Mouse (Mus musculus): ENCODE data around the gene Calcb. TPM values are rescaled to one million over a fixed set of nuclear protein-coding genes. Genes with fewer than 3 reads are reported as not detected.
"Not testable (repeated sequence)": the region's sequence is repeated elsewhere in the genome, so short reads cannot be mapped to it uniquely, and the experiment has no call there.

Gene Calcb
- not detected for total RNA-seq (2021)
- long read RNA-seq, experiment 1 = 0 reads
- long read RNA-seq, experiment 2 = 0 reads

DNA sequence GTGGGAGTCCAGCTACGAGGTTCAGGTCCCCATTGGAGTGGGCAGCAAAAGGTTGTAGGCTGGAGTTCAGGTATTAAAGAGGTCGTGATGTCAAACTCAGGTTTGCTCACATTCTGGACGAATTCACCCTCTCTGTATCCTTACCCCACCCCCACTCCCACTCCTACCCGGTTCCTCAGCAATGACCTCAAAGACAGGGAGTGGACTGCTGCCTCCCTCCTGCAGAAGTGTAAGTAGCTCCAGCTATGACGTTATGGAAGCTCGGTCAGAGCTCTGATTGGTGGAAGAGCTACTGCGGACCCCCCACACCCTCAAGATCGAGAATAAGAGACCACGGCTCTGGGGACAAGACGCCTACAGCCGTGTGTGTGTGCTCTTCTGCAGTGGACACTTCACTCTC lies at the start of gene Calcb:
Calcb (plus strand) TSS at position 344 of the 400 bp plus-strand sequence.
- no peak for DNase-seq

DNA sequence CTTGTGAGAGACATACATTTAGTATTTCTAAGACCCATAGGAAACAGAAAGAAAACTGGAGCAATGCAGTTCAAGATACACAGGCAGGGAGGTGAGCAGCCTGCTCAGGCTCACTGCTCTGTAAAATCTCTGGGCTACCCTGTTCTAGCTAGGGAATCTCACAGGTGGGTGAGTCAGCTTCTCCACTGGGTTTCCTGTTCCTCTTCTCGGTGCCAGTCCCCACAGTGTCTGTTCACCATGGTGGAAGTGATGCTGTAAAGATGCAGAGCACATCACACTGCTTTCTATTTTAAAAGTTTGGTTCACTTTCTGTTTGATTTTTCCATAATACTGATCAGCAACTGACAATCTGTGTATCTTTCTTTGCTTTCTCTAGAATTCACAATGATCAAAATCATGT lies 47.0 kb upstream of the Calcb start:
- no peak for DNase-seq

DNA sequence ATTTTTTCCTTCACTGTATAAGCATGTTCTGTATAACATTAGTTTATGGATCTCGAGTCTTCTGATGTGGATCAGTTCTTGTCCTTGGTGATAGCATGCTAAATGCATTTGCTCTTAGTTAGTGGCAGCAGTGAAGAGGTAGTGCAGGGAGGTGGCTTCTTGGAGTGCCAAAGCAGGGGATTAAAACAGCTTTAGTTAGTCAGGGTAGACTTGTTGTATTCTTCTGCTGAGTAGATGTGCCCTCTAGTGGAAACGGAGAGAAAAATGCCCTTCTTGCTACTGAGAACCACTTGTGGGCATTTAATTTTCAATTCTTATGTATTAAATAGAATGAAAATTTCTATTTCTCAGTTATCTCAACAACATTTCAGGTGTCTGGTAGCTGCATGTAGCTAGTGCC lies 45.7 kb upstream of the Calcb start:
- DNase-seq = peak; percentile 3

DNA sequence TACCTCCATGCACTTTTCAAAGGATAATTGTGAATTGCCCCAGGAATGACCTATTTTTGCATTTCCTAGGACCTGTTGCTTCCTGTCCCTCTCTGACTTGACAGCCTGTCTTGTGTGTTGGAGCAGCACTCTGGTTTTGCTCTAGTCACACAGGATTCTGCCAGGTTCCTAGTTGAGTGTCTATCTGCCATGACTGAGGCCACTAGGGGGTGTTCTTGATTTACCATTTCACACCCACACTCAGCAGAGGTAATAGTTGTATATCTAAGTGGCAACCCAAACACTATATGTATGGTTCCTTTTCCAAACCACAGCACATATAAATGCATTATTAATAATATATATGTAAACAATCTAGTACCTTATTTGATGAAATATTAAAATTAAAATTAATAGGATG lies 26.1 kb upstream of the Calcb start:
- DNase-seq = peak; percentile 23

DNA sequence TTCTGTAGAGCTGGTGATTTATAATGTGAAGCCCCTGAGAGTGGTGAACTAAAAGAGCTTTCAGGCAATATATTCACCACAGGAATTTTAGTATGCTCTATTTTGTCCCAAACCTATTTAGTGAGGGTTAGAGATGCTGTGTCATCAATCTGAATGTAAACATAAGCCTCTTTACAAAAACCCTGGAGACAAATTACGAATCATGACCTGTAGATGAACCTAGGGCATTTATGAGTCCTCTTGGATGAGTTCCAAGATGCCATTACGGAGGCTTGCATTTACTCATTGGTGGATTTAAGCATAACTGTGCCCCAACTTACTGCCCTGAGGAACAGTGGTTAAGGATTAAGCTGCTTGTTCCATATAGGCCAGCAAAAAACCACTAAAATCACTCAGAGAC lies 17.6 kb upstream of the Calcb start:
- DNase-seq = no peak

DNA sequence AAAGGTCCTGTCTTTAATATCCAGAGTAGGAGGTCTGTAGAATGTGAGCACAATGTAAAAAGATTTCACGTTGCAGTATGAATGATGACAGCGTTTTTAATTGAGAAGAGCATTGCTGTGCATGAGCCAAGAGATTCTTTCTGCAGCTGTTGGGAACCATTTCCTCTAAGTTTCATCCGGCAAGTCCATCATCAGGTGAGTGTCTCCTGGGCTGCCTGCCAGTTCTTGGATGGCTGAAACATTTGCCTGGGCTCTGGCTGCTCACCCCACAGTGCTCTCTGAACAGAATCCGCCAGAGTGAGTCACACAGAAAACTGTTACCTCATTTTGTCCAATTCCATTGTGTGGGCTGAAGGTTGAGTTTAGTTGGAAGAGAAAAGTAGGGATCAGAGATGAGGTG lies 11.7 kb upstream of the Calcb start:
- no peak for DNase-seq

DNA sequence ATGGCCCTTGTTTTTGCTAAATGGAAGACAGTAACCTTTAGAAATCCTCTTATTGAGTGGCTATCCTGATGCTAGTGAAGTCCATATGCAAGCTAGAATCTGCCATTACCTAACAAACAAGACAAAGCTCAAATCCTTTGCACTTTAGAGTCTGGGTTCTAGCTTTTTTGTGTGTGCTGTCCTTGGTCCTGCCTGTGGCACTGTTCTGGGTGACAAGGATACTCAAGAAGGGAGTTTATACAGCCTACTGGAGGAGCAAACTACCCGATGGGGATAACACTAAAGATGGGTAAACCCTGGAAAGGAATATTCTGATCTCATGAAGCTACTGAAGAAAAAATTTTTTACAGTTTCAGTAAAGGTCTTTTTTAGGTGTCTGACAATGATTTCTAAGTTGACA lies 11.0 kb upstream of the Calcb start:
- DNase-seq = no peak

DNA sequence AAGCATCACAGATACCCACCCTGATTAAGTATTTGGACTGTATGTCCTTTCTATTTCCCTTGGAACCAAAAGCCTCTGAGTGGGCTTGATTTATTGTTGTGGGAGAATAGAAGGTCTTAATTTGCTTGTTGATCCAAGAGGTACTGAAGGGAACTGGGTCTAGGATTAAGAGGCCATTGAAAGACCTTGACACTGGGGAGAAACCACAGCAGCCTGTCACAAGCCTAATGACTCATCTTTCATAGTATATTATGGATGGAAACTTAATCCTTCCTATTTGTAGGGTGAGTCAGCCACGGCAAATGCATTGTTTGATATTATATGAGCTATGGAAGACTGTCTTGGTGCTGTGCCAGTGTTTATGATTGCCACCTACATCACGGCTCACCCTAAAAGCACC lies 8.0 kb upstream of the Calcb start:
- no peak for DNase-seq

DNA sequence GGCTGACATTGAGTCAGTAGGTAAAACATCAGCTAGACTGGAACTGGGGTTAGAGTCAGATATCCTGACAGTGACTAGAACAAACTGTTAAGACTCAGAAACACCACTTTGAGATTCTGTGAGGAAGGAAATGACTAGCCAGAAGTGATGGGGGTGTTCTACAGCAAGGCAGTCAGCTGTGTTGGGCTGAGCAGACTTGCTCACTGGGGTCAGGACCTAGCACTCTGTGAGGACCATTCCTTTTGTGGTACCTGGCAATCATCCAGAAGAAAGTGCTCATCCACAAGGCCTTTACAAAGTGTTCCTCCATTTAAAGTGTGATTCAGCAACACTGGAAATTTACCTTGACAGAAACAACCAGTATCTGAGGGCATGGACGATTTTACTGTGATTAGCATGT lies 5.9 kb upstream of the Calcb start:
- DNase-seq = no peak

DNA sequence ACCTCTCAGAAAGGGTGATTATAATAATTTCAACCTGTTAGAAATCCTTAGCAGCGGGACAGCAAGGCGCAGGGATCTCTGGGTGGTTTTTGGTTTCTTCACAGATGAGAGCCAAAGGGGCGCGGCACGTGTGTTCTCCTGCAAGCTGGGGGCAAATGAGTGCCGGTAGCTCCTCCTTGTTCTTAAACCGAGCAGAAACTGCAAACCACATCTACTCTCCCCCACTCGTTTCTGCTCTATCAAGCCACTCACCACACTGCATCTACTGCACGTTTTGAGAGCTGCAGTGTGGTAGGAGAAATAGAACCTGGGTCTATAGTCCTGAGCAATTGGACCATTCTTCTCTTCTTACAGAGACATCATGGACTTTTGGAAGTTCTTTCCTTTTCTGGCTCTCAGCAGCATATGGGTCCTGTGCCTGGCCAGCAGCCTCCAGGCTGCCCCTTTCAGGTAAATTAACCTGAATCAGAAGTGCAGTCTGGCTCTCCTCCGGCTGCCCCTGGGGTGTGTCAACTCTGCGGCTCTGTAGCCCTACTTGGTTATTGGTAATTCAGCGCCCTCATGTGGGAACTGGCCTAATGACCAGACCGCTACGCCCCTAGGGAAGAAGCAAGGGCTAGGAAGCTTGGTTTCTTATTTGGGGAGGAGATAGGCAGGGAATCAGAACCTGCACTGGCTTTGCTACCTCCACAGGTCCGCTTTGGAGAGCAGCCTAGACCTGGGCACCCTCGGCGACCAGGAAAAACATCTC lies 1.1 kb downstream of the Calcb start:
- peak; percentile 56 for DNase-seq

DNA sequence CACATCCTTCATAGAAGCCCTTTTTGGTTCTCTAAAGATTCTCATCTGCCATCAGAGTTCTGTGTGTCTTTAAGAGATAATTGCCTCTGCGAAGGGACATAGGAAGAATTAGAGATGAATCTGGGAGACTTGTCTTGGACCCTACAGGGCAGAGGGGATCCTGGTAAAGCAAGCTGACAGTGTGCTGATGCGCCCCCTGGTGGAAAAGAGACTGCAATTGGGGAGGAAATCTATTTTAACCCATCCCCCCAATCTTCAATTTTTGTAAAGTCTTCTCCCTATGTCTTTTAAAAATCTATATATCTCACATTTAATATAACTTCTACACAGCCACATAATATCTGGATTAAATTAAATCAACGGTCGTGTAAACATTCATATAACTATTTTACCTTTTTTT lies 11.3 kb downstream of the Calcb start:
- not testable (repeated sequence) for DNase-seq

DNA sequence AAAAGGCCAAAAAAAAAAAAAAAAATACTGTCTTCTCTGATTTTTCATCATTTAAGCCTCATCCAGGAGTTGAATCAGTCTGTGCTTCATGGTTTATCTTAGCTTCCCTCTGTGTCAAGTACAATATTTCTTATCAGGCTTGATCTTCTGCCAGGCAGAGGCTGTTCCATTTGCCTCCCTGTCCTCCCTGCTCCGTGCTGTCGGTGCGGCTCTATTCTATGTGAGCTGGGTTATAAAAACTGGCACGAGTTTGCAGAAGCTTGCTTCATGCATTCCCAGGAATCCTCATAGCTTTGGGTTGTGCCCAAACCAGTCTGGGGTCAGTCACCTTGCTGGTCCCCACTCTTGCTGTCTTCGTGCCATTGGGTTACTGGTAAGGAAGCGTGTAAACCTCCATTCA lies 12.7 kb downstream of the Calcb start:
- peak; percentile 66 for DNase-seq

DNA sequence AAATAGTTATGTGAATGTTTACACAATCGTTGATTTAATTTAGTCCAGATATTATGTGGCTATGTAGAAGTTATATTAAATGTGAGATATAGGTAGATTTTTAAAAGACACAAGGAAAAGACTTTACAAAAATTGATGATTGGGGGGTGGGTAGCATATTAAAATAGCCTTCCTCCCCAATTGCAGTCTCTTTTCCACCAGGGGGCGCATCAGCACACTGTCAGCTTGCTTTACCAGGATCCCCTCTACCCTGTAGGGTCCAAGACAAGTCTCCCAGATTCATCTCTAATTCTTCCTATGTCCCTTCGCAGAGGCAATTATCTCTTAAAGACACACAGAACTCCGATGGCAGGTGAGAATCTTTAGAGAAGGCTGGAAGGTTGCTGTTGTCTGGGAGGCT lies 13.3 kb downstream of the Calcb start:
- not testable (repeated sequence) for DNase-seq

DNA sequence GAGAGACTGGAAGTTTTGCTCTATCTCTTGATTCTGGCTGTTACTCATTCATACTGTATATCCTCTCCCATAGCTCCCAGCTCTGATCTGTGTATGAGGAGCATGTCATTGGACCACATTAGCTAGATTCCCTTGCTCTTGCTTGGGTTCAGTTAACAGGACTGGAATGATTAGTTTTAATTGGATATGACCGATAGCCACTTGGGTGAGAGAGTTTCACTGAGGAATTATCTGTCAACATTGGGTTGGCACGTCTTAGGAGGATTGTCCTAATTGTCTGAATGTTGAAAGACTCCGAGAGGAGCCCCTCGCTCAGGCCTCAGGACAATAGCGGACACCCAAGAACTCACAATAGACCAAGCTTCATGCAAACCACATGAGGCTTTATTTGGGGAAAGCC lies 17.8 kb downstream of the Calcb start:
- DNase-seq = no peak

DNA sequence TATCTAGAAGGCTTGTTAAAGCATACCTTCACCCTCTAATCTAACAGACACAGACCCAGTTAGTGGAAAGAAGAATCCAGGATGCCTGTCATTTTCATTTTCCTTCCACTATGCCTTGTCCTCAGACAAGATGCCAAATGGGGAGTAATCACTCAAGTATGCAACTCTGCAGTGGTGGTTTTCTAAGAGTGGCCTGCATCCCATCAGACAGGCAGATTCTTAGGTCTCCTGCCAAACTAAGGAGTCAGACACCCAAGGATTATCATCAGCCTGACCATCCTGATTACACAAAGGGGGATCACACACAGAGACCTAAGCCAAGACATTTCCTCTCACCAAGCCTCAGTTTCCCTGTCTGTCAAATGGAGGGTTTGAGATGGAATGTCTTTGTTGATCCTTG lies 19.7 kb downstream of the Calcb start:
- no peak for DNase-seq

DNA sequence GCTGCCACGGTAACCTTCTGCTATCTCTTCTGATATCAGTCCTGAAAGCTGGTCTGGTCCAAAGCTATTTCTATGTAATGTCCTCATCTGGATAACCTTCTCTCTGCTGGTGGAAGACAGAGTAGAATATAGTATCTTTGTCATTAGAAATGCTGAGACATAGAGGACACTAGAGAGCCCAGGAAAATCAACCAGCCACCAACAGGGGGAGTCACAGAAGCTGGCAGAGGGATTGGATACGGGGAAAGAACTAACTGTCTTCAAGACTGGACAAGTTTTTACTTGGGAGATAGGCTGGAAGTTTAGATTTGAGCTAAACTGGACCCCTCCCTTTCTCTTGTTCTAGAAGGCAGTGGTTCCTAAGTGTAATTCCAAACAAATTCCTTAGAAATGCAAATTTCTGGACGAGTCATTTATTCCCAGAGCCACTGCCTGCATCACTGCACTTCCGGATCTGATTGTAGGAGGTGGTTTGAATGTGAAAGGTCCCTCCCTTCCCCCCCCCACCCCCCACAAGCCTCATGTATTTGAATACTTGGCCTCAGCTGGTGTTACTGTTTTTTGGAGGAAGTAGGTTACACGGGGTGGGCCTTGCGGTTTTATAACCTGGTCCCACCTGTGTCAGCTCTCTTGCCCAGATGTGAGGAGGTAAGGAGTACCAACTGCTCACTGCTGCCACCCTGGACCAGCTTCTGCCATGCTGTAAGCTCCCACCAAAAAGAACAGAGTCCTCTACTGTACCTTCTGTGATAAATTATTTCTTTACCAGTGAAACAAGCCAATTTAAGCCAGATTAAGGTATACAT lies 22.1 kb downstream of the Calcb start:
- DNase-seq = peak; percentile 52

DNA sequence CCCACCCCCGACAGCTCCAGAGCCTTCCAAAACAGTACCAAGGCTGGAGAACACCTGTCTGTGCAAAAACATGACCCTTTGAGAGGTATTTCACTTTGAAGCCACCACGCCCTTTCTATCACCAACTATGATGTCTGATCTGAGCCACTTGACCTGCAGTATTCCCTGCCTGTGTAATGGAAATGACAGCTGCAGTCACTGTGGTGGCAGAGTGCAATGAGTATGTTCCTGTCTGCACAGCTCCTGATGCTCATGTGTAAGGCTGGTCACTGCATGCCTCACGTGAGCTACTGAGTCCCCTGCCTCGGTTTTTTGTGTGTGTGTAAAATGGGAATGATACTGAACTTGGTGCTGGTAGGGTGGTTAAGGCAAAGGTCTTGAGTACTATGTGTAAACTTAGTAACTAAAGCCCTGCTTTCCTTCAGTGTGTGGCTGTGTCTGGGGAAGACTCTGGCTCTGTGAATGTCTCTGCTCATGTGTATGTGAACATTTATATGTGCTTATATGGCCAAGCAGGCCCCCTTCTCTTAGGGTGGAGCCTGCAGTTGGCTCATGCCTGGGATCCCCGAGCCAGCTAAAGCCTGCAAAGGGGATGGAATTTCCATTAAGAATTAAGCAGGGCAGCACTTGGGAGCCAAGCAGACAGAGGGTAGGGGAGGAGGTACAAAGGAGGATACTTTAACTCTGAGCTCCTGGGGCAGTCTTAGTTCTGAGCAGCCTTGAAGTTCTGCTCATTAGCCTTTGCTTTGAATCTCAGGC lies 24.8 kb downstream of the Calcb start, which contains the start of gene Insc:
Insc (plus strand) TSS at position 673 of the 759 bp plus-strand sequence.
- DNase-seq = no peak

DNA sequence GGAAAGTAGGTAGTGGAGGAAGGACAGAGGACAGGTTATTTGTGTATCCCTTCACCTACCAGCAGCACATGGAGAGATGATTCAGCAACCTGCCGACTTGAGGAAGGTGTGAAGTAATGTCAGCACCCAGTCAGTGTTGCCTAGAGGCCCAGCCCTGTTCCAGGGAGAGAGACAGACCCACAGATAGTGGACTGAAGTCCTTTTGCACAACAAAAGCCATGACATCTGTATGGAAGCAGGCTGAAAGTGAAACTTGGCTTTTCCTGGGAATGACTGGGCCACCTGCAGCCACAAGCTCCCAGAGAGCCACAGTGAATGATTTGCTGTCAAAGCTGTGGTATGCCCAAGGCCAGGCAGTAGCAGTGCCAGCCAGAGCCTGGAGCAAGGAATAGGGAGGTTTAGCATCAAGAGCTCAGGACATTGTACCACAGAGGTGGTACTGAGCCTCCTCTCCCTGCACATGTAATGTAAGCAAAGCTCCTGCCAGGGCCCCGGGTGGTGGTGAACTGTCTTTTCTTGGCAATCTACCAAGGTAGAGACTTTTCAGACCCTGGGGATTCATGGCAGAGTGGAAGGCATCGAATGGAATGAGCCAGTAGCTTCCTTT lies 26.3 kb downstream of the Calcb start:
- peak; percentile 28 for DNase-seq

DNA sequence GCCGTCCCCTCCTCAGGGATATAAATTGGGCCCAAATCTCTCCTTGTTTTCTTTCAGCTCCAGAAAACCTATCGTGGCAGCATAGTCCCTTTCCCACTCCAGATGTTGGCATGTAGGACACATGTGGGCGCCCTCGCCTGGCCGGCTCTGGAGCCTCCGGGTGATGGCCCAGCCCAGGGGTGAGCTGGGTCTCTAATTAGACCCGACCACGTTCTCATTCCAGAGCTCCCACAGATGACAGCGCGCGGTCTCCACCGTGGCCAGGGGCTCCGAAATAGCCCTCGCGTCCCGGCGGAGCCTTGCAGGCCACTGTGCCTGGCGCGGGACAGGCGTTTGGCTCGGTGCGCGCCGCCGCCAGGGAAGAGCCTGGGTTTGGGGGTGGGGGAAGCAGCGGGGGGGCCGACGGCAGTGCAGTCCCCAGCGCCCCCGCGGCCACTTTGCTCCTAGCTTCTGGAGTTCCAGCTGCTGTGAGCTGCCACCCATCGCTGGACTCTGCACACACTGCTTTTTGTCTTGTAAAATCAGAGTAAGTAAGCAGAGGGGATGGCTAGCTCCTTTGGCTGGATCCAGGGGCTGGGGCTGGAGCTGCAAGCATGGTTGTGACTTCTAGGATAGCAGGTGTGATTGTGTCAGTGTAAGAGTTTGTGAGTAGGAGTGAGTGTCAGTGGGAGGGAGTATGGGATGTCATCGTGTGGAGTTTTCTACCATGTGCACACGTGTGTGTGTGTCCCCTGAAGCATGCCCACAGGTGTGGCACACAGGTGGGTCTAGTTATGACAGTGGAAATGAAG lies 27.2 kb downstream of the Calcb start:
- peak; percentile 38 for DNase-seq

DNA sequence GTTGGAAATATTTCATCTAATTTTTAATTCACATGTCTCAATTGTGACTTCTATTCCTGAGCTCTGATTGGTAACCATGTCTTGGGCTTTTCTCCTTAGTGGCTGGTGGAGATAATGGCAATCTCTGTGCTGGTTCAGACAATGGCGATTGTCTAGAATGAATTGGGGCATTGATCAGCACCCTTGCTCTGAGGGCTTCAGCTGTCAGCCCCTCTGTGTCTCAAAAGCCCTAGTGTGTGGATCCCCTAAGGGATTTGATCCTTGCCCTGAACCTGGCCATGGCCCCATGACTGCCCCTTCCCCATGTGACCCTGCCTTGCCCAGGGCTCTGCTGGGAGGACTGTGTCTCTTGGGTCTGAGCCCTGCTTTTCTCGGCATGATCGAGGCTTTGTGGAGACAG lies 29.2 kb downstream of the Calcb start:
- no peak for DNase-seq

DNA sequence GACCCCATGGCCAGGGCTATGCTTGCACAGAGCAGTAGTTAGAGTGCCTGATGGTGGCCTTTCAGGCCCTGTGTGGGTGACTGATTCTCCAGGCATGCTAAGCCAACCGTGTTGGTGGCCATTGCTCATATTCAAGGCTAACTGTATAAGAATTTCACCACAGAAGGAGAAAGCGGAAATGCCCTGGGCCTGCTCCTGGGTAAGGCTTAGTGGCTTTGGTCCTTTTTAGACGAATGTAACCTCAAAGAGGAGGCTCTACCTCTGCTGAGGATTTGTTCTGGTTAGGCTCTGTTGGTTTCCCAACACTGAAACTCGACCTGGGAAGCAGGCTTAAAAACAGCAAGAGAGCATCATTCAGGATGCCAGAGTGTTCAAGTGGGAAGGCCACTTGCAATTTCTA lies 29.8 kb downstream of the Calcb start:
- DNase-seq = no peak

DNA sequence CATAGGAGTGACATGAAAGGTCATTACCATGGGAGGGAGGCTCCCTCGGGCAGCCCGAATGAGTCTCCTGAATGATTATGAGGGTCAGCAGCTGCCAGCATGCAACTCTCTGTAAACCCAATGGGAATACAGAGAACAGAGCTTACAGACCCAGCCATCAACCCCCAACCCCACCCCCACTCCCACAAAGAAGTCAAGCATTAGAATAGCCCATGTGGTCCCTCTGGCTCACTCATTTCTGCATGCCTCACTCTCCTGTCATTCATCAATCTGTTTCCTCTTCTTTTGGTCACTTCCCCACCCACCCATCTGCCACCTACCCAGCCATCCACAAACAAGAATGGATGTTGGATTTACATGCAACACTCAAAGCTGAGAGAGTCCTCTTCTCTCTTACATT lies 35.0 kb downstream of the Calcb start:
- DNase-seq = no peak

All from adrenal gland, postnatal 10 days (tissue).